Mouse (Mus musculus) heart, embryonic 15.5 days (tissue): Measurements from ENCODE around the gene Nrl. TPM values are rescaled to one million over a fixed set of nuclear protein-coding genes. Genes with fewer than 3 reads are reported as not detected.

Experiments used
- ATAC-seq: fragments of 200-750 bp; cut with Nextera tagmentation; replicated peaks from 2 replicates; pipeline ENCODE4 v1.8.0; 2017; ENCODE audit warnings: low read depth, moderate TSS enrichment; ENCODE audit not compliant: insufficient number of reproducible peaks, insufficient read depth, low FRiP score
- H3K27ac ChIP-seq: fragments of 300-500 bp; sonication (generic); 2 replicates; pipeline ENCODE4 v1.5.1; 2015; ENCODE audit warnings: mild to moderate bottlenecking, inconsistent platforms
- H3K27me3 ChIP-seq: fragments of 300-500 bp; sonication (generic); 2 replicates; pipeline ENCODE4 v1.6.1; 2015; ENCODE audit warnings: inconsistent platforms
- H3K36me3 ChIP-seq: fragments of 300-500 bp; sonication (generic); 2 replicates; pipeline ENCODE4 v1.6.1; 2015; ENCODE audit warnings: mild to moderate bottlenecking, inconsistent platforms
- H3K4me1 ChIP-seq: fragments of 300-500 bp; sonication (generic); replicated peaks from 2 replicates; pipeline ENCODE4 v1.6.1; 2015; ENCODE audit warnings: inconsistent platforms
- H3K4me2 ChIP-seq: fragments of 300-500 bp; sonication (generic); 2 replicates; pipeline ENCODE4 v1.6.1; 2015; ENCODE audit warnings: inconsistent platforms, mild to moderate bottlenecking, moderate library complexity
- H3K4me3 ChIP-seq: fragments of 300-500 bp; sonication (generic); 2 replicates; pipeline ENCODE4 v1.5.1; 2015; ENCODE audit warnings: mild to moderate bottlenecking, inconsistent platforms
- H3K9ac ChIP-seq: fragments of 300-500 bp; sonication (generic); 2 replicates; pipeline ENCODE4 v1.6.1; 2015; ENCODE audit warnings: mild to moderate bottlenecking, inconsistent platforms
- H3K9me3 ChIP-seq: fragments of 300-500 bp; sonication (generic); replicated peaks from 2 replicates; pipeline ENCODE4 v1.6.1; 2016; ENCODE audit warnings: inconsistent platforms
- WGBS: fragments of 180-500 bp; shearing (Covaris S2); methylation state at CpG from one replicate; pipeline ENCODE4 v1.1.7; 2015; ENCODE audit warnings: mixed read lengths; 5-methylcytosine and 5-hydroxymethylcytosine counted together
- polyA plus RNA-seq: library from polyadenylated mRNA; unstranded; fragments of >200 nt; fragmentation: Nextera tagmentation; extraction: Ambion mirVana; gene quantifications from 2 replicates; pipeline ENCODE4 v1.2.1, GENCODE M21; 2015

Nrl gene
- polyA plus RNA-seq, 1 experiment from 2014 or later, result not detected

- 27% methylated on average over 3 of the region's 3 CpGs for WGBS
- no peaks in the 10 kb centered on the region for H3K9me3 ChIP-seq
- no peak overlapping the region for H3K4me2 ChIP-seq
- H3K9ac ChIP-seq, result no peak overlapping the region
- peaks cover 7% of the 10 kb centered on the region; the same call in 1 of the 2 replicates for H3K4me1 ChIP-seq
- H3K27me3 ChIP-seq, result peaks cover 42% of the 10 kb centered on the region
- H3K36me3 ChIP-seq, result no peaks in the 10 kb centered on the region
- H3K27ac ChIP-seq, result no peak overlapping the region
- no peak for ATAC-seq
- no peak overlapping the region for H3K4me3 ChIP-seq
These were observed 3.2 kb upstream of the Nrl start for GRCm38 (mm10) chr14:55527940-55528339.

- ATAC-seq, result no peak
- H3K4me1 ChIP-seq, result peaks cover 7% of the 10 kb centered on the region; the same call in 1 of the 2 replicates
- peaks cover 55% of the 10 kb centered on the region for H3K27me3 ChIP-seq
- no peaks in the 10 kb centered on the region for H3K9me3 ChIP-seq
- H3K4me3 ChIP-seq, result no peak overlapping the region
- no peak overlapping the region for H3K4me2 ChIP-seq
- H3K9ac ChIP-seq, result no peak overlapping the region
- no peaks in the 10 kb centered on the region for H3K36me3 ChIP-seq
- no peak overlapping the region for H3K27ac ChIP-seq
- 82% methylated on average over 2 of the region's 2 CpGs for WGBS
These were observed 1.9 kb upstream of the Nrl start for GRCm38 (mm10) chr14:55526674-55527073.

GRCm38 (mm10) chr14:55524062-55524461 lies 719 bp downstream of the Nrl start:
- Histone ChIP-seq H3K4me3 (no peak overlapping the region), H3K27me3 (peaks cover 65% of the 10 kb centered on the region), H3K36me3 (no peaks in the 10 kb centered on the region), H3K9ac (no peak overlapping the region), H3K4me2 (no peak overlapping the region), H3K4me1 (peaks cover 17% of the 10 kb centered on the region), H3K9me3 (no peaks in the 10 kb centered on the region), H3K27ac (no peak overlapping the region)
- ATAC-seq, result no peak
- 25% methylated on average over 4 of the region's 4 CpGs for WGBS

GRCm38 (mm10) chr14:55520451-55521361 lies 4.1 kb downstream of the Nrl start:
- WGBS, result 1% methylated on average over 61 of the region's 61 CpGs
- Histone ChIP-seq H3K27me3 (peaks cover 89% of the 10 kb centered on the region), H3K4me3 (peak overlapping the region; percentile 54), H3K4me2 (peak overlapping the region; percentile 85), H3K27ac (no peak overlapping the region), H3K9ac (peak overlapping the region; percentile 58), H3K9me3 (no peaks in the 10 kb centered on the region), H3K4me1 (peaks cover 17% of the 10 kb centered on the region), H3K36me3 (no peaks in the 10 kb centered on the region)
- 0 out of 2 replicates have a peak, but pooled peaks have one; percentile 27 for ATAC-seq

- peaks cover 91% of the 10 kb centered on the region for H3K27me3 ChIP-seq
- no peak overlapping the region for H3K27ac ChIP-seq
- H3K9me3 ChIP-seq, result no peaks in the 10 kb centered on the region
- no peak for ATAC-seq
- 62% methylated on average over 4 of the region's 4 CpGs for WGBS
- no peak overlapping the region for H3K4me2 ChIP-seq
- no peaks in the 10 kb centered on the region for H3K36me3 ChIP-seq
- no peak overlapping the region for H3K4me3 ChIP-seq
- peaks cover 14% of the 10 kb centered on the region for H3K4me1 ChIP-seq
- H3K9ac ChIP-seq, result no peak overlapping the region
These were observed 5.2 kb downstream of the Nrl start for GRCm38 (mm10) chr14:55519604-55520003.

GRCm38 (mm10) chr14:55518897-55519296 lies 5.9 kb downstream of the Nrl start:
- H3K4me2 ChIP-seq, result no peak overlapping the region
- H3K27me3 ChIP-seq, result peaks cover 90% of the 10 kb centered on the region
- ATAC-seq, result no peak
- no peak overlapping the region for H3K4me3 ChIP-seq
- no peaks in the 10 kb centered on the region for H3K9me3 ChIP-seq
- no peaks in the 10 kb centered on the region for H3K36me3 ChIP-seq
- no peak overlapping the region for H3K27ac ChIP-seq
- WGBS, result 62% methylated on average over 2 of the region's 2 CpGs
- no peak overlapping the region for H3K9ac ChIP-seq
- H3K4me1 ChIP-seq, result peaks cover 10% of the 10 kb centered on the region

- Histone ChIP-seq H3K36me3 (no peaks in the 10 kb centered on the region), H3K9ac (no peak overlapping the region), H3K4me3 (no peak overlapping the region), H3K4me1 (peaks cover 13% of the 10 kb centered on the region), H3K27ac (no peak overlapping the region), H3K4me2 (no peak overlapping the region), H3K27me3 (peaks cover 82% of the 10 kb centered on the region), H3K9me3 (no peaks in the 10 kb centered on the region)
- ATAC-seq, result no peak
- 85% methylated on average over 4 of the region's 4 CpGs for WGBS
These were observed 8.9 kb downstream of the Nrl start for GRCm38 (mm10) chr14:55515846-55516245.

GRCm38 (mm10) chr14:55513927-55514326 lies 10.9 kb downstream of the Nrl start:
- no peak overlapping the region for H3K9ac ChIP-seq
- no peak for ATAC-seq
- no peaks in the 10 kb centered on the region for H3K9me3 ChIP-seq
- H3K27ac ChIP-seq, result no peak overlapping the region
- 40% methylated on average over 10 of the region's 10 CpGs for WGBS
- no peaks in the 10 kb centered on the region for H3K36me3 ChIP-seq
- peaks cover 14% of the 10 kb centered on the region for H3K4me1 ChIP-seq
- peaks cover 78% of the 10 kb centered on the region for H3K27me3 ChIP-seq
- H3K4me3 ChIP-seq, result no peak overlapping the region
- H3K4me2 ChIP-seq, result no peak overlapping the region

GRCm38 (mm10) chr14:55511037-55511436 lies 13.7 kb downstream of the Nrl start:
- Histone ChIP-seq H3K4me2 (peak overlapping the region; percentile 27; the same call in 1 of the 2 replicates), H3K36me3 (no peaks in the 10 kb centered on the region), H3K9ac (no peak overlapping the region), H3K4me1 (peaks cover 14% of the 10 kb centered on the region), H3K27ac (no peak overlapping the region), H3K27me3 (peaks cover 64% of the 10 kb centered on the region), H3K9me3 (no peaks in the 10 kb centered on the region), H3K4me3 (no peak overlapping the region)
- no peak for ATAC-seq
- 33% methylated on average over 7 of the region's 7 CpGs for WGBS

GRCm38 (mm10) chr14:55510125-55510731 lies 14.6 kb downstream of the Nrl start, which contains the start of gene Cpne6:
Cpne6 (plus strand) TSS chr14:55510445.
- Histone ChIP-seq H3K9me3 (no peaks in the 10 kb centered on the region), H3K4me2 (peak within 1 kb of the TSS; percentile 27)

GRCm38 (mm10) chr14:55509540-55509939 lies 15.2 kb downstream of the Nrl start:
- Histone ChIP-seq H3K27ac (no peak overlapping the region), H3K27me3 (peaks cover 55% of the 10 kb centered on the region), H3K4me1 (peaks cover 14% of the 10 kb centered on the region), H3K36me3 (no peaks in the 10 kb centered on the region), H3K4me3 (no peak overlapping the region), H3K9me3 (no peaks in the 10 kb centered on the region), H3K4me2 (no peak overlapping the region), H3K9ac (no peak overlapping the region)
- no peak for ATAC-seq
- 78% methylated on average over 10 of the region's 10 CpGs for WGBS

More at GRCm38 (mm10) chr14:55510125-55510731, 14.6 kb downstream of the Nrl start, which contains the start of gene Cpne6:
- no peak within 1 kb of the TSS for H3K9ac ChIP-seq
- 48% methylated on average over 18 of the region's 22 CpGs for WGBS
- H3K36me3 ChIP-seq, result no peaks in the 10 kb centered on the region
- no peak within 1 kb of the TSS for H3K27ac ChIP-seq
- peaks cover 56% of the 10 kb centered on the region for H3K27me3 ChIP-seq
- no peak for ATAC-seq
- H3K4me1 ChIP-seq, result peaks cover 14% of the 10 kb centered on the region
- no peak within 1 kb of the TSS for H3K4me3 ChIP-seq
